Mouse (Mus musculus): ENCODE data around the gene Ccdc6. TPM values are rescaled to one million over a fixed set of nuclear protein-coding genes. Genes with fewer than 3 reads are reported as not detected.

The Ccdc6 gene
- polyA plus RNA-seq (2015; fragmentation: Nextera tagmentation; extraction: Ambion mirVana) = 13.1 and 14.0 TPM in 2 replicates

DNA sequence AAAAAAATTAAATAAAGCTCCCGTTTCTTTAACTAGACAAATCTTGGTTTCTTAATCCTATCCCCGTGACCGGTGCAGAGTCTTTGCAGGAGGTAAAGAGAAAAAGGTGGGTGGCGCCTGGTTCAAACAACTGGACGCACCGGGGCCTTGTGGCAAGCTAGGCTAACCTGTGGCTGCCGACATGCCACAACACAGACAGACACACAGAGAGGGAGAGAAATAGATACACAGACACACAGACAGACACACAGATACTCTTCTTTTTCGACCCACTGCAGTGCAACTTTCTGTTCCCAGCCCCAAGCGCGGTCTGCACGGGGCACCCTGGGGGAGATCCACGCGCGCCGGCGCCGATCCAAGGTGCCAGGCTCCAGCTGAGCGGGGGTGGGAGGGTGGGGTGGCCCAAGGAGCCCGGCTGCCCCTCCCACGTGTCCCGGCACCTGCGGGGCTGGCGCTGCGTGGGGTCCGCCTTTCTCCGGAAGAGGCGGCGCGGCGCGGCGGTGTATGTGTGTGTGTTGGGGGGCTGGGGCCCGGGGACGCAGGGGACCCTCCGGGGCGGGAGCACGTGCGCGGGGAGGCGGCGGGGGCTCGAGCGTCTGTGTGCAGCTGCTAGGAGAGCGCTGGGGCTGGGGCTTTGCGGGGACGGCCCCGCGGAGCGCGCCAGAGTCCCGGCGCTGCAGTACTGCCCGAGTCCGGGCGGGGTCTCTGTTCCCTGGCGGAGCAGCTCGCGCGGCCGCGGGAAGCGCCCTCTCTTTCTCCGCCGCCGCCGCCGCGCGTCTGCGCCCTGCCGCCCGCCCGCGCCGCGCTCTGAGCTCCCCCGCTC lies at the start of gene Ccdc6:
Gene Ccdc6 (plus strand): TSS at position 756 of the 823 bp plus-strand sequence.
- Histone ChIP-seq H3K27me3 (ENCODE audit: control insufficient read depth, insufficient read depth, low read length) (no peaks in the 10 kb centered on the region), H3K9ac (ENCODE audit: low read length) (peak within 1 kb of the TSS; percentile 99), H3K4me1 (ENCODE audit: control insufficient read depth, insufficient read depth, low read length) (peaks cover 37% of the 10 kb centered on the region), H3K27ac (ENCODE audit: low read length) (peak within 1 kb of the TSS; percentile 92), H3K4me2 (ENCODE audit: low read depth, low read length) (peak within 1 kb of the TSS; percentile 87), H3K36me3 (ENCODE audit: control insufficient read depth, insufficient read depth) (no peaks in the 10 kb centered on the region), H3K9me3 (replicated peaks; ENCODE audit: control insufficient read depth, low read length) (no peaks in the 10 kb centered on the region), H3K4me3 (ENCODE audit: low read length) (peak within 1 kb of the TSS; percentile 99)
- ATAC-seq (replicated peaks; ENCODE audit: extremely low read depth, insufficient read depth, low FRiP score) = peak; percentile 83
- under 1% methylated on average over 55 of the region's 77 CpGs for WGBS

- Histone ChIP-seq H3K4me3 (ENCODE audit: low read length) (no peak overlapping the region), H3K9ac (ENCODE audit: low read length) (no peak overlapping the region), H3K27ac (ENCODE audit: low read length) (no peak overlapping the region), H3K4me2 (ENCODE audit: low read depth, low read length) (no peak overlapping the region), H3K4me1 (ENCODE audit: control insufficient read depth, insufficient read depth, low read length) (no peaks in the 10 kb centered on the region), H3K9me3 (replicated peaks; ENCODE audit: control insufficient read depth, low read length) (no peaks in the 10 kb centered on the region; the same call in 1 of the 2 replicates), H3K36me3 (ENCODE audit: control insufficient read depth, insufficient read depth) (no peaks in the 10 kb centered on the region), H3K27me3 (ENCODE audit: control insufficient read depth, insufficient read depth, low read length) (no peaks in the 10 kb centered on the region)
- ATAC-seq (replicated peaks; ENCODE audit: extremely low read depth, insufficient read depth, low FRiP score) = no peak
- WGBS = 76% methylated on average over 7 of the region's 7 CpGs
Observed at GRCm38 (mm10) chr10:70049771-70050170, 47.1 kb upstream of the Ccdc6 start.

DNA sequence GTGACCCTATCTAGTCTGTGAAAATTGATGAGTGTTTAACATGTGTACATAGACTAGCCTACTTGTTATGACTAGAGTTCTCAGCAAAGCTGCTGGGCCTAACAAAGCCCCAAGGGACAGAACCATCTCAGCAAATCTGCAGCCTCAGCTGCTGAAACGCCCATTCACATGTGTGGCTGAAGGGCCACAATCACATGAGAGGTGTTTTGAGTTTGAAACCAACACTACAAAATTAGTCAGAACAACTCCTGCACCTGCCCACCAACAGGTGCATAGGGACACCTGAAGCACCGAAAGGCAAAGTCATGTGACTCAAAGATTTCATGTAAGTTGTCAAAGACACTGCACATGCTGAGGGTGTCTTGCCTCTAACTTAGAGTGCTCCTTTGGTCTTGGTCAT lies 41.6 kb upstream of the Ccdc6 start:
- no peaks in the 10 kb centered on the region for H3K27me3 ChIP-seq (ENCODE audit: control insufficient read depth, insufficient read depth, low read length)
- no peaks in the 10 kb centered on the region; the same call in 1 of the 2 replicates for H3K9me3 ChIP-seq (replicated peaks; ENCODE audit: control insufficient read depth, low read length)

GRCm38 (mm10) chr10:70057064-70057463 lies 39.9 kb upstream of the Ccdc6 start:
- Histone ChIP-seq H3K4me3 (ENCODE audit: low read length) (no peak overlapping the region), H3K27ac (ENCODE audit: low read length) (peak overlapping the region; percentile 85), H3K9ac (ENCODE audit: low read length) (no peak overlapping the region), H3K27me3 (ENCODE audit: control insufficient read depth, insufficient read depth, low read length) (no peaks in the 10 kb centered on the region), H3K4me1 (ENCODE audit: control insufficient read depth, insufficient read depth, low read length) (peaks cover 18% of the 10 kb centered on the region), H3K9me3 (replicated peaks; ENCODE audit: control insufficient read depth, low read length) (no peaks in the 10 kb centered on the region; the same call in 1 of the 2 replicates), H3K36me3 (ENCODE audit: control insufficient read depth, insufficient read depth) (no peaks in the 10 kb centered on the region), H3K4me2 (ENCODE audit: low read depth, low read length) (no peak overlapping the region)
- WGBS = 21% methylated on average over 3 of the region's 3 CpGs
- peak; percentile 90 for ATAC-seq (replicated peaks; ENCODE audit: extremely low read depth, insufficient read depth, low FRiP score)

More for the DNA sequence above, 41.6 kb upstream of the Ccdc6 start:
- Histone ChIP-seq H3K4me1 (ENCODE audit: control insufficient read depth, insufficient read depth, low read length) (peaks cover 14% of the 10 kb centered on the region), H3K36me3 (ENCODE audit: control insufficient read depth, insufficient read depth) (no peaks in the 10 kb centered on the region), H3K4me3 (ENCODE audit: low read length) (no peak overlapping the region), H3K9ac (ENCODE audit: low read length) (no peak overlapping the region), H3K4me2 (ENCODE audit: low read depth, low read length) (no peak overlapping the region), H3K27ac (ENCODE audit: low read length) (no peak overlapping the region)
- 96% methylated on average over 2 of the region's 2 CpGs for WGBS
- ATAC-seq (replicated peaks; ENCODE audit: extremely low read depth, insufficient read depth, low FRiP score) = no peak

DNA sequence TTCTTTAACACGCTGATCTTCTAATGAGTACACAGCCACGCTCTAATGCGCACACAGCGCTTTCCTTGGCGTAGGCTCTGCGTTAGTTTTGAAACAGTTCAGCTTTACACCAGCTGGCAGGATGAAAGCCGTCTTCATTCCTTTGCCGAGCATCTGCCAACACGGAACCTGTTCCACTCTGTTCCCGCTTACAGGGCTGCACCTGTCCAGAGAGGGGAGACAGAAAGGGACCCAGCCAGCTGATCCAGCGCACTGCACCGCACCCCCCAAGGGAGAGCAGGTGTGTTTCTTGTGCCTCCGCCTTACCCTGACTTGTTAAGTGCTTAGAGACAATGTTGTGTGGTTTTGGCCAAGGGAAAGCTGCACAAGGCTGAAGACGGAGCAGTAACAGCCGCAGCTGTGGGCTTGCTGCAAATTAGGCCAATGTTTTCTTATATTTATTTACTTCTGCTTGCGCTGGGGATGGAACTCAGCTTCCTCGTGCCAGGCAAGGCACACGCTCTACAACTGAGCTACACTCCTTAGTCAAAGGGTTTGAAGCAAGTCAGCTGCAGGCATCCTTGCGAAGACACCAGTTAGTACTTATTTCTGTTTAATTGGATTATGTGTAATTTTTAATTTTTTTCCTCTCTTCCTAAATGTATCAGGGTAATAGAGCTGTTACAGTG lies 36.8 kb upstream of the Ccdc6 start:
- no peak overlapping the region for H3K4me3 ChIP-seq (ENCODE audit: low read length)
- H3K27ac ChIP-seq (ENCODE audit: low read length) = no peak overlapping the region
- peaks cover 3% of the 10 kb centered on the region for H3K9me3 ChIP-seq (replicated peaks; ENCODE audit: control insufficient read depth, low read length)
- no peaks in the 10 kb centered on the region for H3K36me3 ChIP-seq (ENCODE audit: control insufficient read depth, insufficient read depth)
- H3K27me3 ChIP-seq (ENCODE audit: control insufficient read depth, insufficient read depth, low read length) = no peaks in the 10 kb centered on the region
- H3K4me1 ChIP-seq (ENCODE audit: control insufficient read depth, insufficient read depth, low read length) = peaks cover 18% of the 10 kb centered on the region
- no peak overlapping the region for H3K4me2 ChIP-seq (ENCODE audit: low read depth, low read length)
- 75% methylated on average over 19 of the region's 19 CpGs for WGBS
- H3K9ac ChIP-seq (ENCODE audit: low read length) = no peak overlapping the region
- 0 out of 2 replicates have a peak, but pooled peaks have one; percentile 10 for ATAC-seq (replicated peaks; ENCODE audit: extremely low read depth, insufficient read depth, low FRiP score)

- no peaks in the 10 kb centered on the region for H3K36me3 ChIP-seq (ENCODE audit: control insufficient read depth, insufficient read depth)
- no peak for ATAC-seq (replicated peaks; ENCODE audit: extremely low read depth, insufficient read depth, low FRiP score)
- peaks cover 18% of the 10 kb centered on the region for H3K4me1 ChIP-seq (ENCODE audit: control insufficient read depth, insufficient read depth, low read length)
- H3K4me2 ChIP-seq (ENCODE audit: low read depth, low read length) = peak overlapping the region; percentile 53
- no peak overlapping the region for H3K9ac ChIP-seq (ENCODE audit: low read length)
- WGBS = 22% methylated on average over 10 of the region's 10 CpGs
- no peak overlapping the region for H3K4me3 ChIP-seq (ENCODE audit: low read length)
- no peaks in the 10 kb centered on the region for H3K27me3 ChIP-seq (ENCODE audit: control insufficient read depth, insufficient read depth, low read length)
- H3K9me3 ChIP-seq (replicated peaks; ENCODE audit: control insufficient read depth, low read length) = peaks cover 3% of the 10 kb centered on the region
- H3K27ac ChIP-seq (ENCODE audit: low read length) = no peak overlapping the region
Observed at GRCm38 (mm10) chr10:70060689-70061081, 36.2 kb upstream of the Ccdc6 start.

- Histone ChIP-seq H3K9me3 (replicated peaks; ENCODE audit: control insufficient read depth, low read length) (peaks cover 3% of the 10 kb centered on the region), H3K36me3 (ENCODE audit: control insufficient read depth, insufficient read depth) (no peaks in the 10 kb centered on the region), H3K27ac (ENCODE audit: low read length) (no peak overlapping the region), H3K4me3 (ENCODE audit: low read length) (no peak overlapping the region), H3K9ac (ENCODE audit: low read length) (no peak overlapping the region), H3K4me1 (ENCODE audit: control insufficient read depth, insufficient read depth, low read length) (peaks cover 7% of the 10 kb centered on the region; the same call in 1 of the 2 replicates), H3K4me2 (ENCODE audit: low read depth, low read length) (no peak overlapping the region), H3K27me3 (ENCODE audit: control insufficient read depth, insufficient read depth, low read length) (no peaks in the 10 kb centered on the region)
- ATAC-seq (replicated peaks; ENCODE audit: extremely low read depth, insufficient read depth, low FRiP score) = no peak
- WGBS = 82% methylated on average over 6 of the region's 6 CpGs
Observed at GRCm38 (mm10) chr10:70063881-70064555, 32.9 kb upstream of the Ccdc6 start.

DNA sequence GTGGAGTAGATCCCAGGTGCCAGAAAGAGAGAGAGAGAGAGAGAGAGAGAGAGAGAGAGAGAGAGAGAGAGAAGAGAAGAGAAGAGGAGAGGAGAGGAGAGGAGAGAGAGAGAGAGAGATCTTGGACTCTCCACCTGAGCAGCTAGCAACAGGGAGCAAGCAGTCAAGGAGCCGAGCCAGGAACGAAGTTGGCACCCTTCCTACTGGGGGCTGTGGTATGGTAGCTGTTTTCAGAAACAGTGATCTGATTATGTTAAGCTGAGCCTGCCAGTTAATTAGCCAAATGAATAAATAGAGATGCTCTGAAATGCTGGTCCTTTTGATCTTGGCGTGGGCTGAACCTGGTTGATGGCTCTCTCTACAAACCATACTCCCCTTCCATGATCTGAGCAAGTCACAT lies 31.7 kb upstream of the Ccdc6 start:
- H3K27ac ChIP-seq (ENCODE audit: low read length) = no peak overlapping the region
- no peak overlapping the region for H3K4me3 ChIP-seq (ENCODE audit: low read length)
- WGBS = 83% methylated on average over 3 of the region's 3 CpGs
- H3K36me3 ChIP-seq (ENCODE audit: control insufficient read depth, insufficient read depth) = no peaks in the 10 kb centered on the region
- H3K9ac ChIP-seq (ENCODE audit: low read length) = no peak overlapping the region
- no peaks in the 10 kb centered on the region for H3K27me3 ChIP-seq (ENCODE audit: control insufficient read depth, insufficient read depth, low read length)
- no peak for ATAC-seq (replicated peaks; ENCODE audit: extremely low read depth, insufficient read depth, low FRiP score)
- H3K4me1 ChIP-seq (ENCODE audit: control insufficient read depth, insufficient read depth, low read length) = peaks cover 5% of the 10 kb centered on the region; the same call in 1 of the 2 replicates
- H3K9me3 ChIP-seq (replicated peaks; ENCODE audit: control insufficient read depth, low read length) = peaks cover 3% of the 10 kb centered on the region
- H3K4me2 ChIP-seq (ENCODE audit: low read depth, low read length) = no peak overlapping the region
